Mouse (Mus musculus) right cerebral cortex, adult 18-20 months (tissue): ENCODE data around the gene Wbp2.
A peak's percentile ranks its signal among the peaks of the same experiment; 100 is the strongest.

Source experiments
- DNase-seq: peaks from one replicate; pipeline ENCODE4 v3.0.0; 2022; ENCODE audit warnings: mixed read lengths

Gene Wbp2

DNA sequence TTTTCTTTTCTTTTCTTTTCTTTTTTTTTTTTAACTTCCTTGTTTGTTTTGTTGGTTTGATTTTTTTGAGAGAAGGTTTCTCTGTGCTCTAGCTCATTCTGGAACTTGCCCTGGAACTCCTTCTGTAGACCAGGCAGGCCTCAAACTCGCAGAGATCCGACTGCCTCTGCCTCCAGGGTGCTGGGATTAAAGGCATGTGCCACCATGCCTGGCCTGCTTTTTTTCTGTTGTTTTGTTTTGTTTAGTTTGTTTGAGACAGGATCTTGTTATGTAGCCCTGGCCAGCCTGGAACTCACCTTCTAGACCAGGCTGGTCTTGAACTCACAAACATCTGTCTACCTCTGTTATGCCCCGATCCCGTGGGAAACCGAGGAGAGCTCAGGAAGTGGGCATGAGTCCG lies 2.8 kb upstream of the Wbp2 start:
- no peak for DNase-seq

DNA sequence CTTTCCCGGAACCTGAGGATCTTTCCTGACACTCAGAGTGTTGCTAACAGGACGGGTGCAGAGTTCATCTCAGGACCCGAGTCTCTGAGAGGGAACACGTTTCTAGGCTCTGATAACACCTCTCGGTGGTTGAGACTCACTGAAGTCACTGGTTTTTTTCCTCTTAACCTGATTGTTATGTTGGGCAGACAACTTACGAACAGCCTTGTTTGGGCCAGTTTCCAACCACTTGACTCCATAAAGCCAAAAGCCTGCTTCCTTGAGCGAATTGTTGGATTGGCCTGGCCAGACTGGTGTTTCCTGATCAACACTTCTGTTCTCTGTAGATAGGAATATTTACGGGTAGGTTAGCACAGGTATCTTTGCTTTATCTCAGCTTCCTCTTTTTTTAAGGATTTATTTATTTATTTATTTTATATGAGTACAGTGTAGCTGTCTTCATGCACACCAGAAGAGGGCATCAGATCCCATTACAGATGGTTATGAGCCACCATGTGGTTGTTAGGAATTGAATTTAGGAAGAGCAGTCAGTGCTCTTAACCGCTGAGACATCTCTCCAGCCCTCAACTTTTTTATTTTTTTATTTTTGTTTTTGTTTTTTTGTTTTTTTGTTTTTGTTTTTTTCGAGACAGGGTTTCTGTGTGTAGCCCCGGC lies 2.1 kb upstream of the Wbp2 start:
- no peak for DNase-seq

- DNase-seq: no peak
Observed at GRCm38 (mm10) chr11:116088188-116088587, 1.4 kb upstream of the Wbp2 start.

GRCm38 (mm10) chr11:116087194-116088130 lies 667 bp upstream of the Wbp2 start:
- peak; percentile 87 for DNase-seq

DNA sequence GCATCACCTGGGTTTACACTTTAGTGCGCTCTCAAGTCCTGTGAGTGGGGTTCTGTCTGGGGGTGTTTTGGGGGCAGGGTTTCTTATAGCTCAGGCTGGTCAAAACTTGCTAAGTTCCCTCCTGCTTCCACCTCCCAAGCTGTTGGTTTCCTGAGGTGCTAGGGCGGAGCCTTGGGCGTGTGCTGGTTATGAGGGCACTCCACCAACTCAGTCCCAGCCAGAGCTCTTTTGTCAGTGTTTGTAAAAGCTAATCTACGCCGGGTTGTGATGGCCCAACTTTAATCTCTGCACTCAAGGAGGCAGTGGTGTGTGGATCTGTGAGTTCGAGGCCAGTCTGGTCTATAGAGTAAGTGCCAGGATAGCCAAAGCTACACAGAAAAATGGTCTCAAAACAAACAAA lies 2.6 kb downstream of the Wbp2 start:
- no peak for DNase-seq

GRCm38 (mm10) chr11:116083096-116083672 lies 3.6 kb downstream of the Wbp2 start:
- no peak for DNase-seq

DNA sequence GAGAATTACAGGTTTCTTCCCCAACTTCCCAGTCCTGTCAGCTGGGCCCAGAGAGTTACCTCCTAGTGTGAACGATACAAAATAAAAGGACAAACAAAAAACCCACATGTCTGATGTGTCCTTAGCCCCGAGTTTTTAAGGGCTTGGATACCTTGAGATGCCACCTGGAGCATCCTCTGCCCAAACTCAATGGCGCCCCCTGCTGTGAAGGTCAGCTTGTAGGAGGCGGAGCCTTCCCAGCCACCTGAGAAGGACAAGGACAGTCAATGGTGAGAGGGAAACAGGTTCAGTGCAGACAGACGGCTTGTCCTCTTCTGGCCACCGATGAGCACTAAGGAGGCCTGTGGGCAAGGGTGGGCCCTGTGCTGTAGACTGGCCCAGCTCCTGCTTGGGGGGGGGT lies 5.7 kb downstream of the Wbp2 start:
- DNase-seq: no peak

DNA sequence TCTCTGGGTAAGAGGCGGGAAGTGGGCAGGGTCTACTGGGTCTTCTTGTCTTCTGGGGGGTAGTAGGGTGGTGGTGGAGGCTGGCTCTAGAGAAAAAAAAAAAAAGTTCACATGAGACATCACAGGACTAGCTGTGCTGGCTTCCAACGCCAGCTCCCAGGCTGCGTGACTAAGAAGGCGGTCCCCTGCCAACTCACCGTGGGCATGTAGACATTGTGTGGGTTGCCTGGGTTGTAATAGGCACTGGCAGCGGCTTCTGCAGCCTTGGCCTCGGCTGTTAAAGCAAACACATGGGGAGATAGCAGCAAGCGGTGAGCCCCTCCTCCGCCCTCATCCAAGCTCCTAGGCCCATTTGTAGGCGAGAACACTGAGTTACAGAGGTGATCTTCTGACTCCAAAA lies 7.3 kb downstream of the Wbp2 start:
- peak; percentile 91 for DNase-seq

DNA sequence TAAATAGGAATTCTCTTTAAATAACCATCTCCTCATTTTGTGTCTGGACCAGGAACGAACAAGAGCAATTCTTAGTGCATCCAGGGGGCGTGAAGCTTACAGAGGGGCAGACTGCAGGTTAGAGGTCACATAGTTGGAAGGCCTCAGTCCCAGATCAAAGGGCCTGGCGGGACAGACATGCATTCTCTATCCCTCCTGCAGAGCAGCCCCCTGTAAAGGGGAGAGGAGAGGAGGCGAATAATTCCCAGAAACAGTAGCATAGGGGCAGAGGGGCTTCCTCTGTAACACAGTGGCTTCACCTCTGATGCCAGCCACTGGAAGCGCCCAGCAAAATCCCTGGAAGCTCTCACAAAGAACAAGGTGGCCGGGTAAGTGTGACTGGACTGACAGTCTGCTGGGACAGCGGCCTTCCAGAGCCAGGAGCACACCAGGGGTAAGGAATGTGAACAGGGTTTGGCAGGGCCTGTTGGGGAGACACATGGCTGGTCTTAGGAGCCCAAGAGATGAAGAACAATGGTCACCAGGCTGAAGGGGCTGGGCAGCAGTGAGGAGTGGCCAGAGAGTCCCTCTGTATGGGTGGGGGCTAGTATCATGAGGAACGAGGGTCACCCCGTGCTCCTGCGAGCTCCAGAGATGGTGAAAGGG lies 8.0 kb downstream of the Wbp2 start:
- DNase-seq: no peak

DNA sequence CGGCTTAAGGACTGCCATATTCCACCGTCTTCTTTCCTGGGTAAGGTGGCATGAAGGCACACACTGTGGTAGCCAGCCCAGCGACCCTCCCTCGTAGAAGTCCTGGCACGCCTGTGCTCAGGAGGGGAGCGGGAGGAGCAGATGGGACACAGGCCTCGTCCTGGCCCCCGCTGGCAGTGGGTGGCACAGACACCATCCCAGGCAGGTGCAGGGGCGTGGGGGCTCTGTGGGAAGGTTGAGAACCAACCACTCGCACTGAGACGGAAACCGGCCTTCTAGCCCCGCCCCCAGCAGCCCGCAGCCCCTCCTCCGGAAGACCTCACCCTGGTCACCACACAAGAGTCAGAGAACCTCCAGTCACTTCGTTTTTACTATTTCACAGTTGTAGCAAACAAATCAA lies 8.6 kb downstream of the Wbp2 start:
- DNase-seq: no peak

DNA sequence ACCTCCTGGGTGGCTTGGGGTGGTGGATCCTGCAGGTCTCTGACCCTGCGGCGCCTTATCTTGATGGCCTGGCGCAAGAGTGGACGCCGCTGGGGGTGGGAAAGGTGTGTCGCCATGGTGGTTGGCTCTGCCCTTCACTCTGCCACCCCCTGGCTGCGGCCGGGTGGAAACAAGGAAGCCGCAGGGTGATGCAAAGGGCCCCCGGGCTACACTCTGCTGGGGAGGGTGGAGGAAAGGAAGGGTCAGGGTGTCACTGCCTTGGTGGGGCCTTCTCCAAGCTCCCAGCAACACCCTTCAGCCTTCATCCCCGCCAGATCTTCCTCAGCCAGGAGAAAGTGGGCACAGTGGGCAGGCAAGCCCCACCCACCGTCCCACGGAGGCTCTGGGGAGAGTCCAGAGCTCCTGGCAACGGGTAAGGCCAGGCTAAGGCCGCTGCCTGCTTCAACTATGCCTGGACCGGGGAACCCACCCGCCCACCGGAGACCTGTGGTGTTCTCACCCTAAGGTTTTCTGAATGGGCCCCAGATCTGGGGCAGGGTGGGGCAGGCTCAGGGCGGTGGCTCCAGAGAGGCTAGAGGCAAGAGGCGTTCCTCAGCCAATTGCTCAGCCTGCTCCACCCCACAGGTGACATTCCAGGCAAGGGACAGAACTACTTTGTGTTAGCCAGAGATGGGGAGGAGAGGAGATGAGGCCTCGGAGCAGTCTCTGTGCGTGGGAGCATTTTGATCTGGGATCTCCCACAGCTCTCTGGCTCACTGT lies 9.2 kb downstream of the Wbp2 start, which contains the start of gene Unc13d:
TSS of gene Unc13d (minus strand) at position 516 of the 759 bp plus-strand sequence.
- no peak for DNase-seq

DNA sequence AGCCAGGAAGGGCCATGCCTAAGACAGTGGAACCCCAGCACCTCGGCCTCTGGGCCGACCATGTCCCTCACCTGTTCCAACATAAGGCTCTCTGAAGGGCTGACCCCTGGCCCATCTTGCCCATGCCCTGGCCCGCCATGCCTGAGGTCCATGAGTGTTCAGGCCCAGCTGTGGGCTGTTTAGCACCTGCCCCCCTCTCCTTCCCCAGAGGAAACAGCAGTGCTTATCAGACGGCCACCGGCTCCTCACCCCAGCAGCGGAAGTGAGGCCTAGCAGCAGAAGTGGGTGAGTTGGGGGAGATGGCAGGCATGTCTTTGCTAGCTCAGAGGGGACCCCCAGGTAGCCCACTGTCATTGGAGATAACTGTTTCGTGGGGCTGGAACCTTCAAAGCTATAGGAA lies 10.0 kb downstream of the Wbp2 start:
- DNase-seq: no peak

DNA sequence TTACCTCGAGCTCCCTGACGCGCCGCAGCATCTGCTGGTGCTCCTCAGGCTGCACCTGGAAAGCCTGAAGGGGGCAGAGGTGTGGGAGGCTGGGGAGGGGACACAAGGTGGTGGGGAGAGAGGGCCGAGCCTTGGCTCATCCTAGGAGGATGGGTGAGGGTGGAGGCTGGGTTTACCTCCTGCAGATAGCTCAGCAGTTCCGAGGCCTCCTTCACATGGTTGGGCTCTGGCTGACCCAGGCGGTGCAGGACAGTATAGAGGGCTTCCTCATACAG lies 10.6 kb downstream of the Wbp2 start:
- DNase-seq: no peak

DNA sequence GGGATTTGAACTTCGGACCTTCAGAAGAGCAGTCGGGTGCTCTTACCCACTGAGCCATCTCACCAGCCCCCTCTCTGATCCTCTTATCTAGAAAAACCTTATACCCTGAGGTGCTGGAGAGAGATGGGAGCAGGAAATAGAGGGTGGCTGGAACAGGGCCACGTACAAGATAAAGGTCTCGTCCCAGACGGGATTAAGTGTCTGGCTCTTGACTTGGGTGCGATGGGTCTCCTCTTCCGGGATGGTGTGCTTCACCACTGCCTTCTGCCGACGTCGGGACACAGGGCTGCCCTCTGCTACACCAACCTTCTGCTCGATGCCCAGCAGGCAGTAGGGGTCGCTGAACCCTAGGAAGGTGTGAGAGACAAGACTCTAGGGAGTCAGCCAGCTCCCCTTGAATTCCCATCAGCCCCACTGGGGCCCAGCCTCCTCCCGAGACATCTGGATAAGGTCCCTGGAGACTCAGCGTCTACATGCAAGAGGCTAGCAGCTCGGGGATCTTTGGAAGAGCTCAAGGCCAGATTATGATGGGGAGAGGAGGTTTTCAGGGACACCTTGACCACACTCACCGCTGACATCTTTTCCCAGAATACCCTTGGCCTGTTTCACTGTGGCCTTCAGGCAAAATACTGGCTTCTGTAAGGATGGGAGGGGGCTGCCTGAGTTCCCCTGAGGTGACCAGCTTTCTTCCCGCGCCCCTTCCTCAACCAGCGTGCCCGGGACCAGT lies 11.1 kb downstream of the Wbp2 start:
- DNase-seq: no peak

DNA sequence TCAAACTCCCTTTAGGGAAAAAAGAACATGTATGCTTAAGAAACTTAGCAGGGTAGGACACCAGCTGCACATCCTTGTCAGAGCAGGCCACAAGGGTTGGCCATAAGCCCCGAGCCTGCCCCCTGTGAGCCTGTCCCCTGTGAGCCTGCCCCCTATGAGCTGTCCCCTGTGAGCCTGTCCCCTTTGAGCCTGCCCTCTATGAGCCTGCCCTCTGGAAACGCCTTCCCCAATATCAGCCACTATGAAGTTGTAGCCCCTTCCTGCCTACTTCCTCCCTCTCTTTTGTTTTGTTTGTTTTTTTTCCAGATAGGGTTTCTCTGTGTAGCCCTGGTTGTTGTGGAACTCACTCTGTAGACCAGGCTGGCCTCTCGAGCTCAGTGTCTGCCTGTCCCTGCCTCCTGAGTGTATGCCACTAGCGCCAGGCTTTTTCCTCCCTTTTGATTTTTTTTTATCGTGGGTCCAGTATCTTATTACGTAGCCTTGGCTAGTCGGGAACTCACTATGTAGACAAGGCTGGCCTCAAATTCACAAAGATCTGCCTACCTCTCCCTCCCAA lies 12.3 kb downstream of the Wbp2 start:
- no peak for DNase-seq

- DNase-seq: no peak
Observed at GRCm38 (mm10) chr11:116072608-116073007, 14.2 kb downstream of the Wbp2 start.

DNA sequence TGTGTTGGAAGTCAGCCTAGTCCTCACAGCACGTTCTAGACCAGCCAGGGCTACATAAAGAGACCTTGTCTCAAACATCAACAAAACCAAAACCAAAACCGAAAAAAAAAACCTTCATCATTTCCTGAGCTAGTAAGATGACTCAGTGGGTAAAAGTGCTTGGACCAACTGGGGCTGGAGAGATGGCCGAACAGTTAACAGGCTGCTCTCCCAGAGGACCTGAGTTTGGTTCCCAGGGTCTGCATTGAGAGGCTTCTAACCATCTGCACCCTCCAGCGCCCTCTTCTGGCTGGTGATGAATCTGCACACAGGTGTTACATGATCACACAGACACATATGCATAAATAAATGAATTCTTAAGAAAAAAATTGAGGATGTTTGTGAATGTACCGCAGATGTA lies 15.3 kb downstream of the Wbp2 start:
- DNase-seq: no peak

DNA sequence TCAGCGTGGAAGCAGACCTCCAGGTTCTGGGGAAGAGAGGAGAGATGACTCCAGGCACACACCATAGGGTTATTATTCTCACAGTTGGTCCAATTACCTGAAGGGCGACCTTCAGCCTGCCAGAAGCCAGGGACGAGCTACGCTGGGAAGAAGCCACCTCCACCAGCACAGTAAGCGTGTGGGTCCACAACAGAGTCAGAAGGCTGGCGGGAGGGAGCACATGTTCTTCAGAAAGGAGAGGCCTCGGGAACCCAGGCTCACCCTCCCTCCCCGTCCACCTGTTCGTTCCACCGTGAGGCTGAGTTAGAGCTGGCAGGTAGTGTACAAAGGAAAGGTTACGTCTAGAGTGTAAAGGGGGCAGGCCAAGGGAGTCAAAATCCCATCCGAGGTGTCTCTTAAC lies 21.4 kb downstream of the Wbp2 start:
- DNase-seq: no peak

DNA sequence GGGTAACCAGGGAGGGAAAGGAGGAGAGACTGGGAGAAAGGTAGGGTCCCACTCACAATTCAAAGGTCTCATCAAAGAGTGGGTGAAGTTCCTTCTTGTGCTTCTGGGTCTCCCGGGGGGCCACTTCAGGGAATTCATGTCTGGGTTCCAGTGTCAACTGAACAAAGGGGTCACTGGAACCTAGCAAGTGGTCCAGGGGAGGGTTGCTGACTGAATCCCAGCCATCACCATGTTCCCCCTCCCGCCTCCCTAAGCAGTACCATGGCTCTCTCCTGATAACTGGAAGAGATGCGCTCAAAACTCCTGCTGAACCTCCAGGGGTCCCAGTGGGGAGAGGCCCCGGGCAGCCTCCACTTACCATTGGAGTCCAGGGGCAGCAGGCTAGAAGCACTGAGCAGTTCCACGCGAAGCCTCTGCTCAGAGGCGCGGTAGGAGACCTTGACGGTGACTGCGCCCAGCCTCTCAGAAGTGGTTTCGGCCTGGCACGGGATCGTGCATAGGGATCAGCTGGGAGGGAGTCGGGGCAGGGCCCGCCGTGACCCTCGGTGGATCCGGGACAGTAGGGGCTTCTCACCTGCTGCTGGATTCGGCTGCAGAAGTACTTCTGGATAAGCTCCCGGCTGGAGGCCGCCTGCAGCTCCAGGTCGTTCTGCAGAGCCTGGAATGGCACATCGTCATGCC lies 22.5 kb downstream of the Wbp2 start:
- no peak for DNase-seq

DNA sequence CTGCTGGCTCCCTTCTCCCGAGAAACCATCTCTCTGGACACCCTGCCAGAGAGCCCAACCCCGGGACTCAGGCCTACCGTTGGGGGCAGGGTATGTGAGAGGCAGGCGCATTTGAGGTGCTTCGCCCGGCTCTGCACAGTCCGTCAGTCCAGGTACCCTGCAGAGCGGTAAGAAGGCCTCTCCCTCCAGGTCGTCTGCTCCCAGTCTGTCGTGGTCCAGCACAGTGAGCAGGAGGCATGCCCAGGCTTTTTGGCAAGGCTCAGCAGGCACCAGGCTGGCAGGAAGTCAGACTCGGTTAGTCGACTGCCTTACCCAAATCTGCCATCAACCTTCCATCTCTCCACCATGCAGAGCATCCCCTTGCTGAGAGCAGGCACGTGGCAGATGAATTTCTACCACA lies 23.2 kb downstream of the Wbp2 start:
- DNase-seq: no peak

GRCm38 (mm10) chr11:116062521-116062920 lies 24.3 kb downstream of the Wbp2 start:
- no peak for DNase-seq
